Comparison of ENCODE assay signal across 41 mouse cellular contexts in genomic region chr12:104015280-104015679, GRCm38 (mm10). TPM values are rescaled to one million over a fixed set of nuclear protein-coding genes. Genes with fewer than 3 reads are reported as not detected.
"Had no signal": no experiment of that assay in that cellular context is flagged by ENCODE, and none has a peak within 500 bp of the region (broad histone marks: within the 10 kb centered on the region; RNA-seq: fewer than 3 reads in every experiment).

No protein-coding gene starts in this region.

- ATAC-seq: hindbrain, embryonic 16.5 days; intestine, embryonic 16.5 days had no signal

- H3K27ac ChIP-seq: gastrocnemius, adult 2 months; heart, embryonic 10.5 days; hindbrain, embryonic 10.5 days; hindbrain, embryonic 12.5 days; hindbrain, embryonic 14.5 days; kidney, postnatal 0 days; limb, embryonic 13.5 days; limb, embryonic 15.5 days; liver, embryonic 13.5 days; liver, embryonic 15.5 days had no signal

- DNase-seq: gastrocnemius, adult 2 months; gastrocnemius, postnatal 10 days; gastrocnemius, postnatal 25 days; heart, adult 18-20 months; heart, postnatal 10 days; heart, postnatal 4 days; kidney, adult 18-20 months; kidney, adult 8-10 months; kidney, postnatal 14 days; kidney, postnatal 36 days; layer of hippocampus, adult 9-11 months; layer of hippocampus, postnatal 36 days; left cerebral cortex, postnatal 4 days; liver, embryonic 13.5 days had no signal

- H3K9ac ChIP-seq: heart, embryonic 12.5 days; hindbrain, embryonic 12.5 days; hindbrain, embryonic 14.5 days; limb, embryonic 13.5 days; limb, embryonic 15.5 days; liver, embryonic 13.5 days; liver, embryonic 15.5 days had no signal

- H3K4me2 ChIP-seq: heart, embryonic 12.5 days; hindbrain, embryonic 12.5 days; hindbrain, embryonic 14.5 days; limb, embryonic 13.5 days; limb, embryonic 15.5 days; liver, embryonic 13.5 days; liver, embryonic 15.5 days had no signal

- H3K27me3 ChIP-seq: hindbrain, embryonic 12.5 days; limb, embryonic 13.5 days; limb, embryonic 15.5 days; liver, embryonic 13.5 days; liver, embryonic 15.5 days had no signal

- H3K9me3 ChIP-seq: heart, embryonic 10.5 days; hindbrain, embryonic 12.5 days; limb, embryonic 13.5 days; limb, embryonic 15.5 days; liver, embryonic 15.5 days had no signal

- H3K36me3 ChIP-seq: heart, embryonic 10.5 days; heart, embryonic 12.5 days; hindbrain, embryonic 10.5 days; hindbrain, embryonic 12.5 days; limb, embryonic 13.5 days; limb, embryonic 15.5 days; liver, embryonic 13.5 days; liver, embryonic 15.5 days had no signal

- H3K4me1 ChIP-seq: heart, embryonic 10.5 days; hindbrain, embryonic 10.5 days; hindbrain, embryonic 12.5 days; limb, embryonic 13.5 days; limb, embryonic 15.5 days; liver, embryonic 13.5 days; liver, embryonic 15.5 days had no signal

- H3K4me3 ChIP-seq: gastrocnemius, adult 2 months; heart, embryonic 10.5 days; heart, embryonic 12.5 days; hindbrain, embryonic 10.5 days; hindbrain, embryonic 12.5 days; limb, embryonic 13.5 days; limb, embryonic 15.5 days; liver, embryonic 13.5 days; liver, embryonic 15.5 days had no signal

RNA-seq across cellular contexts. Expression of gene Serpina9, which starts 1.7 kb away (rescaled TPM):
- total RNA-seq: gastrocnemius, adult 2 months; gastrocnemius, postnatal 10 days; gastrocnemius, postnatal 25 days; gastrocnemius, postnatal 4 days; granulocyte monocyte progenitor cell, adult 5-6 weeks; heart, postnatal 10 days; heart, postnatal 4 days had no signal
- polyA plus RNA-seq: hindbrain, embryonic 10.5 days; hindbrain, embryonic 14.5 days; kidney, embryonic 14.5 days; kidney, postnatal 0 days; limb, embryonic 11.5 days; limb, embryonic 13.5 days; liver, embryonic 13.5 days; liver, embryonic 15.5 days had no signal

RNA-seq across cellular contexts. Expression of gene Serpina11, which starts 25.5 kb away (rescaled TPM):
- total RNA-seq: gastrocnemius, adult 2 months; gastrocnemius, postnatal 10 days; gastrocnemius, postnatal 25 days; heart, adult 18-20 months; heart, postnatal 10 days; heart, postnatal 25 days; heart, postnatal 4 days; layer of hippocampus, adult 18-20 months; layer of hippocampus, adult 8-10 months; layer of hippocampus, postnatal 14 days; layer of hippocampus, postnatal 36 days; left cerebral cortex, adult 18-20 months; left cerebral cortex, postnatal 10 days; left cerebral cortex, postnatal 25 days; left cerebral cortex, postnatal 4 days had no signal
- polyA plus RNA-seq: heart, embryonic 12.5 days; heart, embryonic 14.5 days; heart, embryonic 16.5 days; hindbrain, embryonic 10.5 days; hindbrain, embryonic 12.5 days; hindbrain, embryonic 14.5 days; hindbrain, embryonic 16.5 days; intestine, embryonic 14.5 days; kidney, embryonic 14.5 days; kidney, postnatal 0 days; limb, embryonic 11.5 days; limb, embryonic 13.5 days; limb, embryonic 15.5 days had no signal

RNA-seq across cellular contexts. Expression of gene Serpina12, which starts 29.0 kb away (rescaled TPM):
- total RNA-seq: gastrocnemius, adult 2 months; gastrocnemius, postnatal 10 days; gastrocnemius, postnatal 25 days; gastrocnemius, postnatal 4 days; granulocyte monocyte progenitor cell, adult 5-6 weeks; heart, adult 8-10 months; heart, postnatal 10 days; heart, postnatal 25 days; heart, postnatal 4 days; layer of hippocampus, adult 18-20 months; layer of hippocampus, adult 8-10 months; layer of hippocampus, postnatal 14 days; left cerebral cortex, adult 8-10 months; left cerebral cortex, postnatal 10 days; left cerebral cortex, postnatal 25 days; left cerebral cortex, postnatal 4 days had no signal
- polyA plus RNA-seq: heart, embryonic 10.5 days; heart, embryonic 12.5 days; heart, embryonic 14.5 days; heart, embryonic 16.5 days; hindbrain, embryonic 10.5 days; hindbrain, embryonic 12.5 days; hindbrain, embryonic 14.5 days; hindbrain, embryonic 16.5 days; intestine, embryonic 14.5 days; intestine, embryonic 16.5 days; kidney, embryonic 14.5 days; kidney, postnatal 0 days; limb, embryonic 11.5 days; limb, embryonic 13.5 days; liver, embryonic 13.5 days had no signal

RNA-seq across cellular contexts. Expression of gene Serpina1e, which starts 56.5 kb away (rescaled TPM):
- total RNA-seq: granulocyte monocyte progenitor cell, adult 5-6 weeks; heart, postnatal 10 days; layer of hippocampus, adult 18-20 months; layer of hippocampus, postnatal 14 days; layer of hippocampus, postnatal 36 days; left cerebral cortex, adult 18-20 months; left cerebral cortex, adult 8-10 months; left cerebral cortex, postnatal 10 days; left cerebral cortex, postnatal 25 days; left cerebral cortex, postnatal 4 days had no signal
- polyA plus RNA-seq: heart, embryonic 14.5 days; hindbrain, embryonic 10.5 days; hindbrain, embryonic 12.5 days; hindbrain, embryonic 14.5 days; hindbrain, embryonic 16.5 days; limb, embryonic 11.5 days; limb, embryonic 13.5 days had no signal
